Mouse (Mus musculus) liver, postnatal 0 days (tissue): ENCODE measurements around the gene Gabrb2. TPM values are rescaled to one million over a fixed set of nuclear protein-coding genes. Genes with fewer than 3 reads are reported as not detected.

ENCODE experiments used
- ATAC-seq: fragments of 200-750 bp; cut with Nextera tagmentation; 2 replicates; pipeline ENCODE4 v1.8.0; 2017; ENCODE audit warnings: mild to moderate bottlenecking, moderate library complexity
- DNase-seq: peaks from one replicate; pipeline ENCODE4 v3.0.0-alpha.2; 2016
- H3K27ac ChIP-seq: fragments of 300-500 bp; sonication (generic); 2 replicates; pipeline ENCODE4 v1.5.1; 2014; ENCODE audit warnings: antibody characterized with exemption, moderate library complexity, mild to moderate bottlenecking, low read depth
- H3K27me3 ChIP-seq: fragments of 300-500 bp; sonication (generic); 2 replicates; pipeline ENCODE4 v1.6.1; 2014; ENCODE audit warnings: low read length, control low read depth, mixed read lengths; ENCODE audit not compliant: insufficient read depth
- H3K36me3 ChIP-seq: fragments of 300-500 bp; sonication (generic); replicated peaks from 2 replicates; pipeline ENCODE4 v1.6.1; 2014; ENCODE audit warnings: mild to moderate bottlenecking, control low read depth, low read length, moderate library complexity, mixed read lengths; ENCODE audit not compliant: insufficient read depth
- H3K4me1 ChIP-seq: fragments of 300-500 bp; sonication (generic); 2 replicates; pipeline ENCODE4 v1.6.1; 2014; ENCODE audit warnings: antibody characterized with exemption, mild to moderate bottlenecking, control low read depth; ENCODE audit not compliant: insufficient read depth
- H3K4me2 ChIP-seq: fragments of 300-500 bp; sonication (generic); 2 replicates; pipeline ENCODE4 v1.6.1; 2014; ENCODE audit warnings: low read depth, mild to moderate bottlenecking, low read length, moderate library complexity, mixed read lengths
- H3K4me3 ChIP-seq: fragments of 300-500 bp; sonication (generic); 2 replicates; pipeline ENCODE4 v1.5.1; 2014; ENCODE audit warnings: low read depth, low read length
- H3K9ac ChIP-seq: fragments of 300-500 bp; sonication (generic); replicated peaks from 2 replicates; pipeline ENCODE4 v1.6.1; 2014; ENCODE audit warnings: mild to moderate bottlenecking, moderate library complexity
- H3K9me3 ChIP-seq: fragments of 300-500 bp; sonication (generic); 2 replicates; pipeline ENCODE4 v1.6.1; 2016; ENCODE audit warnings: mild to moderate bottlenecking, control low read depth, low read length, mixed read lengths
- CTCF ChIP-seq: sonication (generic); IDR thresholded peaks from 2 replicates; pipeline ENCODE4 v1.5.1; 2016; ENCODE audit warnings: antibody characterized with exemption, low read depth
- EP300 ChIP-seq: IDR thresholded peaks from 2 replicates; pipeline ENCODE4 v1.6.1; 2016; ENCODE audit warnings: antibody characterized with exemption, low read depth, mild to moderate bottlenecking
- WGBS: fragments of 180-500 bp; shearing (Covaris S2); extraction: QIAGEN DNeasy Blood & Tissue Kit; methylation state at CpG from one replicate; pipeline ENCODE4 v1.1.7; 2014; ENCODE audit not compliant: insufficient replicate concordance; 5-methylcytosine and 5-hydroxymethylcytosine counted together
- polyA plus RNA-seq: library from polyadenylated mRNA; unstranded; fragments of >200 nt; fragmentation: Nextera tagmentation; extraction: Ambion mirVana; gene quantifications from 2 replicates; pipeline ENCODE4 v1.2.1, GENCODE M21; 2015

Gabrb2 gene
- polyA plus RNA-seq, 1 experiment from 2014 or later, result not detected

DNA sequence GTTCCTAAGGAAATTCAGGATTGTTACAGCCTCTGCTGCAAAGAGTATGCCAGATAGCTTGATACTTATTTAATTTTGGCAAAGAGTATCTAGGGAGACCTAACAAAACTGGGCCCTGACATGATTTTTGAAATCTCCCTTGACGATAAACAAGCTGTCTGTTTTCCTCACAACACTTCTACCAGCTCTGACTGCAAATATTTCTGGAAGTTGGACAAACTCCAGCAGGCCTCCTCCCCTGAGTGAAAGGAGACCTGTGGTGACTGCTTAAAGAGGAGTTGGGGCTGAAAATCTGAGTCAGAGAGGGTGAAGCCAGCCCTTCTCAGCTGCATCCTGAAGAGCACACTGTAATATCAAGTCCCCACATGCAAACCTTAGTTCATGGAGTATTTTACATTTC lies 186.7 kb downstream of the Gabrb2 start:
- no peak overlapping the region for H3K27ac ChIP-seq
- no peaks in the 10 kb centered on the region for H3K9me3 ChIP-seq
- no peak overlapping the region for H3K4me2 ChIP-seq
- TF ChIP-seq CTCF (no peak), EP300 (no peak)
- DNase-seq (no peak), ATAC-seq (no peak)
- no peaks in the 10 kb centered on the region for H3K4me1 ChIP-seq
- H3K36me3 ChIP-seq, result no peaks in the 10 kb centered on the region
- no peaks in the 10 kb centered on the region for H3K27me3 ChIP-seq
- WGBS, result 76% methylated on average over 1 of the region's 1 CpGs
- H3K4me3 ChIP-seq, result no peak overlapping the region
- no peak overlapping the region for H3K9ac ChIP-seq

DNA sequence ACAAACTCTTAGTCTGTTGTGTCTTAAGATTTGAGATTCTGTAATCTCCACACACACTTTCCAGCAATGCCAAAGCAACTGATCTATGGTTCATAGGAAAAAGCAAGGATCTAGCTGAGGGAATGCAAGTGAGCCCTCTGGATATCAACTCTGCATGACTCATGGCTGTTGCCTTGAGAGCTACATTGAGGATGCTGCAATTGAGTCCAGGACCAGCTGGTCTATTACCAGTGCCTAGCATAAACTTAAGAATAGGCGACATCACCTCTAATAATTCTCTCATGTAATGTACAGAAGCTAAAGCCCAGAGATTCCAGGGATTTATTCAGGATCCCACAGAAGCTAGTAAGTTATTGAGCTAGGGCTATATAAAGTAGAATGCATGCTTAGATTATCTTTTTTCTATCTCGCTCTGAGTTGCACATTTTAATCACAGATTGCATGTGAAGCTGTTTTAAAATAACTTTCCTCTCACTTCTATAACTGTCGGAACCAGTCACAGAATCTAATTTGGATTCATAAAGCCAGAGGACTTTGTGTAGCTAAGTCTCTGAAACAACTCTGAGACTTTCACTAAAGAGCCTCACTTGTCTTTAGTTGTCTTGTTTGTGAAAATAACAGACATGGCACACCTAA lies 189.7 kb downstream of the Gabrb2 start:
- TF ChIP-seq EP300, result no peak
- TF ChIP-seq CTCF, result no peak
- Histone ChIP-seq H3K4me3 (no peak overlapping the region), H3K9ac (no peak overlapping the region), H3K9me3 (no peaks in the 10 kb centered on the region), H3K4me1 (no peaks in the 10 kb centered on the region), H3K27ac (no peak overlapping the region), H3K27me3 (no peaks in the 10 kb centered on the region), H3K4me2 (no peak overlapping the region), H3K36me3 (no peaks in the 10 kb centered on the region)
- no peak for ATAC-seq
- no peak for DNase-seq
- 79% methylated on average over 3 of the region's 3 CpGs for WGBS

DNA sequence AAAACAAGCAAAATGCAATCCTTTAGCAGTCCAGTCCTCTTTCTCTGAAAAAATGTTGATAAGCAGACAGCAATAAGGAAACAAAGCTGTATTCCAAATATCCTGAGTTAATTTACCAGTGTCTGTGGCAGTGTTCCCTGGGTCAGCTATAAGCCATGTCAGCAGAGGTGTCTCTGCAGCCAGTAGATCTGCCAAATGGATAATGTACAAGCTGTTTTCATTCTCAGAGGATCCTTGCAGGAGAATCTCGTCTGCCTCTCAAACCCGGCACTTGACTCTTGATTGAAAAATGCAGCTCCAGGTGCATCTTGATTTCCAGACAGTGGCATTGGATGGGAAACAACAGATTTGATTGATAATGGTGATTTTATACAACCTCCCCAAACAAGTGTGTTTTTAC lies 198.6 kb downstream of the Gabrb2 start:
- Histone ChIP-seq H3K4me2 (no peak overlapping the region), H3K9me3 (no peaks in the 10 kb centered on the region; the same call in 1 of the 2 replicates), H3K27ac (no peak overlapping the region), H3K9ac (no peak overlapping the region), H3K27me3 (no peaks in the 10 kb centered on the region), H3K4me3 (no peak overlapping the region), H3K36me3 (no peaks in the 10 kb centered on the region), H3K4me1 (no peaks in the 10 kb centered on the region)
- no peak for ATAC-seq
- 78% methylated on average over 2 of the region's 2 CpGs for WGBS
- TF ChIP-seq CTCF (no peak), EP300 (no peak)
- DNase-seq, result no peak

DNA sequence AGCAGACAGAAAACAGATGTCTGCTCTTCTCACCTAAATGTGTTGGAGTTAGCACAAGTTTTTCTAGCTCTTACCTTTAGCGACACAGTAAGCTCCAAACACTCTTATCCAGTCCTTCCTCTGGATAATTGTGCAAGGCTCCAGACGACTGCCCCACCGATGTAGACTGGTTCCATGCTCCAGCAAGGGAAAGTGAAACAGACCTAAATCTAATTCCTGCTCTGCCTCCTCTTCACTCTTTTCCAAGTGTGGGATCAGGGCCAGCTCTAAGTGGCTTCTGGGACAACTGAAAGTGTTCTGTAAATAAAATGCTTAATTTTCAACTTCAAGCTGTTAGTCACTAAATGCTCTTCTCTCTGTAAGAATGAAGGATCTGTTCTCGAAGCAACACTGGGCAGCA lies 201.6 kb downstream of the Gabrb2 start:
- H3K4me3 ChIP-seq, result no peak overlapping the region
- TF ChIP-seq EP300, result no peak
- no peak for TF ChIP-seq CTCF
- no peak for ATAC-seq
- H3K27me3 ChIP-seq, result no peaks in the 10 kb centered on the region
- no peak overlapping the region for H3K4me2 ChIP-seq
- H3K9me3 ChIP-seq, result no peaks in the 10 kb centered on the region
- no peaks in the 10 kb centered on the region for H3K36me3 ChIP-seq
- H3K4me1 ChIP-seq, result no peaks in the 10 kb centered on the region
- no peak for DNase-seq
- WGBS, result 64% methylated on average over 4 of the region's 4 CpGs
- no peak overlapping the region for H3K27ac ChIP-seq
- no peak overlapping the region for H3K9ac ChIP-seq

DNA sequence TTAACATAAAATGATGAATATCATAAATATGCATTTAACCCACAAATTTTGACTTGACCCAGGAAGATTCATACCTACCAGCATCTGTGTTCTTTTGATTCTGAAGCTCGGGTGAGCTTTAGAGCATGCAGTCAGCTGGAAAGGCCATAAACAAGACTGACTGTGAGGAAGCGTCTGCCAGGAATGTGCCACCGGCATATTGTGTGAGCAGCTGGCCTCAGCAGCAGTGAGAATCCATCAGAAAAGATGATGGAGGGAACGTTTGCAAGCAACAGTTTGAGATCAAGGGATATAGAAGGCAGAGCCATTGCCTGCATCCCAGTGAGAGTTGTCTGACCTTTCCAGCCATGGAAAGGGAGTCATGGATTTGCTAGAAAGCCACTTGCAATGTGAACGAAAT lies 230.6 kb downstream of the Gabrb2 start:
- DNase-seq, result no peak
- 52% methylated on average over 5 of the region's 5 CpGs for WGBS
- Histone ChIP-seq H3K4me2 (no peak overlapping the region), H3K36me3 (no peaks in the 10 kb centered on the region), H3K9me3 (no peaks in the 10 kb centered on the region), H3K27ac (no peak overlapping the region), H3K4me1 (no peaks in the 10 kb centered on the region), H3K9ac (no peak overlapping the region), H3K4me3 (no peak overlapping the region), H3K27me3 (no peaks in the 10 kb centered on the region)
- no peak for ATAC-seq
- TF ChIP-seq CTCF (no peak), EP300 (no peak)

DNA sequence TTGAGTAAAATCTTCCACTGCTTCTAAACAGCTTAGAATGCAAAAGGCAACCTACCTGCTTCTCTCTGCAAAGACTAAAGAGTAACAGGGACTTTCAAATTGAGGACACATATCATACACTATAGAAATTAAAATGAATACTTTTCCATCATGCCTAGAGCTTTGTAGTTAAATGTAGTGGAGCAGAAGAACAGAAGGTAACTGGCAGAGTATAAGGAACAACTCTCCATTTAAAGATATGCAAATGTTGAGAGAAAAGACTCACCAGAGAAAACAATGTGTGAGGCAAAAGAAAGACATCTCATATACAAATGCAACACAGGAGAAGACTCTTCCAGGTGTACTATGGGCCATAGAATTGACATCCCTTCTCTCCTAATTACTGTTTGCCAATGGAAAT lies 232.0 kb downstream of the Gabrb2 start:
- no peak overlapping the region for H3K4me3 ChIP-seq
- H3K27ac ChIP-seq, result no peak overlapping the region
- H3K9ac ChIP-seq, result no peak overlapping the region
- H3K27me3 ChIP-seq, result no peaks in the 10 kb centered on the region
- H3K4me2 ChIP-seq, result no peak overlapping the region
- H3K4me1 ChIP-seq, result no peaks in the 10 kb centered on the region
- ATAC-seq, result no peak
- TF ChIP-seq EP300 (no peak), CTCF (no peak)
- no peaks in the 10 kb centered on the region for H3K9me3 ChIP-seq
- no peaks in the 10 kb centered on the region for H3K36me3 ChIP-seq
- no peak for DNase-seq

DNA sequence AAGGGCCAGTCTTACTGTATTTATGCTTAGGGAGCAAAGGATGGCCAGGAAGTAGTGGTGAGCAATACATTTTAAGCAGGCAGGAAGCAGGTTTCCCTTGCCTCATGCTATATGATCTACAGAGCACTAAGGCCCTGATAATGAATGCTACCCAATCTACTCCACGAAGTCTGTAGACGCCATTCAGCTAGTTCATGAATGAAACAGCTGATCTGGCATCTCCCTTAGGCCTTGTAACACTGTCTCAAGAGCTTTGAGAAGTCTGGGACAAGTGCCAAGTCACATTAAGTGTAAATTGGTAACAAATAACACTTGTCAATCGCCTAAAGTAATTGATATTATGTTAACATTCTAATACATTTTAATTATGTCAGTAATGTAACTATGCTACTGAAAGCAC lies 234.6 kb downstream of the Gabrb2 start:
- Histone ChIP-seq H3K27ac (no peak overlapping the region), H3K27me3 (no peaks in the 10 kb centered on the region), H3K9me3 (no peaks in the 10 kb centered on the region), H3K4me1 (no peaks in the 10 kb centered on the region), H3K9ac (no peak overlapping the region), H3K36me3 (no peaks in the 10 kb centered on the region), H3K4me3 (no peak overlapping the region), H3K4me2 (no peak overlapping the region)
- no peak for ATAC-seq
- no peak for DNase-seq
- 61% methylated on average over 3 of the region's 3 CpGs for WGBS
- TF ChIP-seq CTCF, result no peak
- TF ChIP-seq EP300, result no peak
